Mouse (Mus musculus): ENCODE measurements at regions not wholly inside any gene's neighbourhood (a gene's known extent, or its start where the extent isn't known, plus 50 kb on each side); places are given as distances from the start of the nearest gene placed in this dataset.

GRCm38 (mm10) chr9:47054595-47054994, 56.1 kb downstream of the Gm4791 start:
- no peaks in the 10 kb centered on the region for H3K79me2 ChIP-seq (ENCODE audit: control insufficient read depth, insufficient read depth)
- TF ChIP-seq TCF3 (IDR thresholded peaks at IDR 0.05; ENCODE audit: insufficient read length, low read depth) (no peak), POLR2AphosphoS2 (IDR thresholded peaks at IDR 0.05; ENCODE audit: insufficient read length, low read depth) (no peak), USF1 (IDR thresholded peaks at IDR 0.05; ENCODE audit: low read depth) (no peak), REST (IDR thresholded peaks at IDR 0.05; ENCODE audit: insufficient read depth, insufficient read length) (no peak), MYOD1 (IDR thresholded peaks at IDR 0.05; ENCODE audit: control insufficient read depth in 1 of 3, insufficient read length in 2 of 3, low read depth in 2 of 3) (no peak), CEBPB (IDR thresholded peaks at IDR 0.05; ENCODE audit: insufficient read depth, poor library complexity, severe bottlenecking) (no peak), POLR2A (IDR thresholded peaks at IDR 0.05; ENCODE audit: insufficient read length, low read depth) (no peak), TCF12 (IDR thresholded peaks at IDR 0.05; ENCODE audit: insufficient read depth, poor library complexity, severe bottlenecking) (no peak), MAX (IDR thresholded peaks at IDR 0.05; ENCODE audit: low read depth) (no peak), SRF (IDR thresholded peaks at IDR 0.05; ENCODE audit: control insufficient read depth, insufficient read length, low read depth) (no peak), E2F4 (IDR thresholded peaks at IDR 0.05; ENCODE audit: insufficient read depth) (no peak), MYOG (IDR thresholded peaks at IDR 0.05; ENCODE audit: control insufficient read depth in 1 of 3, insufficient read depth in 1 of 3, insufficient read length in 2 of 3, low read depth in 2 of 3) (no peak)
- no peaks in the 10 kb centered on the region for H3K36me3 ChIP-seq (ENCODE audit: control insufficient read depth, insufficient read depth)
- no peak overlapping the region for H3ac ChIP-seq (ENCODE audit: control insufficient read depth, insufficient read length)
- H3K4me2 ChIP-seq (ENCODE audit: low read depth) = no peak overlapping the region
- no peak overlapping the region for H3K4me3 ChIP-seq
- no peaks in the 10 kb centered on the region for H3K27me3 ChIP-seq (ENCODE audit: control insufficient read depth, insufficient read depth, insufficient read length)

GRCm38 (mm10) chr9:47055558-47055957, 57.0 kb downstream of the Gm4791 start:
- no peak overlapping the region for H3ac ChIP-seq (ENCODE audit: control insufficient read depth, insufficient read length)
- no peak for TF ChIP-seq SRF (IDR thresholded peaks at IDR 0.05; ENCODE audit: control insufficient read depth, insufficient read length, low read depth)
- no peak for TF ChIP-seq MYOG (IDR thresholded peaks at IDR 0.05; ENCODE audit: control insufficient read depth in 1 of 3, insufficient read depth in 1 of 3, insufficient read length in 2 of 3, low read depth in 2 of 3)
- no peak for TF ChIP-seq MYOD1 (IDR thresholded peaks at IDR 0.05; ENCODE audit: control insufficient read depth in 1 of 3, insufficient read length in 2 of 3, low read depth in 2 of 3)
- no peak for TF ChIP-seq TCF12 (IDR thresholded peaks at IDR 0.05; ENCODE audit: insufficient read depth, poor library complexity, severe bottlenecking)
- TF ChIP-seq POLR2A (IDR thresholded peaks at IDR 0.05; ENCODE audit: insufficient read length, low read depth) = no peak
- TF ChIP-seq USF1 (IDR thresholded peaks at IDR 0.05; ENCODE audit: low read depth) = no peak
- TF ChIP-seq POLR2AphosphoS2 (IDR thresholded peaks at IDR 0.05; ENCODE audit: insufficient read length, low read depth) = no peak
- no peak for TF ChIP-seq MAX (IDR thresholded peaks at IDR 0.05; ENCODE audit: low read depth)
- no peak for TF ChIP-seq CEBPB (IDR thresholded peaks at IDR 0.05; ENCODE audit: insufficient read depth, poor library complexity, severe bottlenecking)
- TF ChIP-seq TCF3 (IDR thresholded peaks at IDR 0.05; ENCODE audit: insufficient read length, low read depth) = no peak
- no peak overlapping the region for H3K4me2 ChIP-seq (ENCODE audit: low read depth)
- H3K79me2 ChIP-seq (ENCODE audit: control insufficient read depth, insufficient read depth) = no peaks in the 10 kb centered on the region
- H3K36me3 ChIP-seq (ENCODE audit: control insufficient read depth, insufficient read depth) = no peaks in the 10 kb centered on the region
- no peak overlapping the region for H3K4me3 ChIP-seq
- H3K27me3 ChIP-seq (ENCODE audit: control insufficient read depth, insufficient read depth, insufficient read length) = no peaks in the 10 kb centered on the region

- H3K79me2 ChIP-seq (ENCODE audit: control insufficient read depth, insufficient read depth) = no peaks in the 10 kb centered on the region
- TF ChIP-seq TCF12 (IDR thresholded peaks at IDR 0.05; ENCODE audit: insufficient read depth, poor library complexity, severe bottlenecking) (no peak), USF1 (IDR thresholded peaks at IDR 0.05; ENCODE audit: low read depth) (no peak), REST (IDR thresholded peaks at IDR 0.05; ENCODE audit: insufficient read depth, insufficient read length) (no peak), MYOG (IDR thresholded peaks at IDR 0.05; ENCODE audit: control insufficient read depth in 1 of 3, insufficient read depth in 1 of 3, insufficient read length in 2 of 3, low read depth in 2 of 3) (no peak), MAX (IDR thresholded peaks at IDR 0.05; ENCODE audit: low read depth) (no peak), POLR2A (IDR thresholded peaks at IDR 0.05; ENCODE audit: insufficient read length, low read depth) (no peak), CEBPB (IDR thresholded peaks at IDR 0.05; ENCODE audit: insufficient read depth, poor library complexity, severe bottlenecking) (no peak), TCF3 (IDR thresholded peaks at IDR 0.05; ENCODE audit: insufficient read length, low read depth) (no peak), POLR2AphosphoS2 (IDR thresholded peaks at IDR 0.05; ENCODE audit: insufficient read length, low read depth) (no peak), MYOD1 (IDR thresholded peaks at IDR 0.05; ENCODE audit: control insufficient read depth in 1 of 3, insufficient read length in 2 of 3, low read depth in 2 of 3) (no peak), SRF (IDR thresholded peaks at IDR 0.05; ENCODE audit: control insufficient read depth, insufficient read length, low read depth) (no peak), E2F4 (IDR thresholded peaks at IDR 0.05; ENCODE audit: insufficient read depth) (no peak)
- H3K27me3 ChIP-seq (ENCODE audit: control insufficient read depth, insufficient read depth, insufficient read length) = no peaks in the 10 kb centered on the region
- no peaks in the 10 kb centered on the region for H3K36me3 ChIP-seq (ENCODE audit: control insufficient read depth, insufficient read depth)
- H3ac ChIP-seq (ENCODE audit: control insufficient read depth, insufficient read length) = no peak overlapping the region
- no peak overlapping the region for H3K4me3 ChIP-seq
- H3K4me2 ChIP-seq (ENCODE audit: low read depth) = no peak overlapping the region
Measured at GRCm38 (mm10) chr9:47059339-47060005, 60.9 kb downstream of the Gm4791 start.

- Histone ChIP-seq H3K4me3 (no peak overlapping the region), H3K4me2 (ENCODE audit: low read depth) (no peak overlapping the region), H3ac (ENCODE audit: control insufficient read depth, insufficient read length) (no peak overlapping the region), H3K36me3 (ENCODE audit: control insufficient read depth, insufficient read depth) (no peaks in the 10 kb centered on the region), H3K79me2 (ENCODE audit: control insufficient read depth, insufficient read depth) (no peaks in the 10 kb centered on the region), H3K27me3 (ENCODE audit: control insufficient read depth, insufficient read depth, insufficient read length) (no peaks in the 10 kb centered on the region)
- TF ChIP-seq SRF (IDR thresholded peaks at IDR 0.05; ENCODE audit: control insufficient read depth, insufficient read length, low read depth) = no peak
- TF ChIP-seq MAX (IDR thresholded peaks at IDR 0.05; ENCODE audit: low read depth) = no peak
- TF ChIP-seq MYOG (IDR thresholded peaks at IDR 0.05; ENCODE audit: control insufficient read depth in 1 of 3, insufficient read depth in 1 of 3, insufficient read length in 2 of 3, low read depth in 2 of 3) = no peak
- TF ChIP-seq TCF3 (IDR thresholded peaks at IDR 0.05; ENCODE audit: insufficient read length, low read depth) = no peak
- TF ChIP-seq CEBPB (IDR thresholded peaks at IDR 0.05; ENCODE audit: insufficient read depth, poor library complexity, severe bottlenecking) = no peak
- no peak for TF ChIP-seq E2F4 (IDR thresholded peaks at IDR 0.05; ENCODE audit: insufficient read depth)
- TF ChIP-seq USF1 (IDR thresholded peaks at IDR 0.05; ENCODE audit: low read depth) = no peak
- TF ChIP-seq MYOD1 (IDR thresholded peaks at IDR 0.05; ENCODE audit: control insufficient read depth in 1 of 3, insufficient read length in 2 of 3, low read depth in 2 of 3) = no peak
- no peak for TF ChIP-seq REST (IDR thresholded peaks at IDR 0.05; ENCODE audit: insufficient read depth, insufficient read length)
- TF ChIP-seq POLR2A (IDR thresholded peaks at IDR 0.05; ENCODE audit: insufficient read length, low read depth) = no peak
- no peak for TF ChIP-seq POLR2AphosphoS2 (IDR thresholded peaks at IDR 0.05; ENCODE audit: insufficient read length, low read depth)
Measured at GRCm38 (mm10) chr9:47060757-47061156, 62.2 kb downstream of the Gm4791 start.

Data from myocyte (in vitro differentiated cells).